Mouse (Mus musculus) olfactory bulb, adult 2 months (tissue): ENCODE measurements around the gene Slc46a1. TPM values are rescaled to one million over a fixed set of nuclear protein-coding genes. Genes with fewer than 3 reads are reported as not detected.

ENCODE experiments used
- H3K27ac ChIP-seq: fragments of 200-500 bp; 2 replicates; pipeline ENCODE4 v1.5.1; 2012; ENCODE audit warnings: low read depth, low read length; ENCODE audit not compliant: insufficient read depth
- H3K4me1 ChIP-seq: fragments of 200-500 bp; 2 replicates; pipeline ENCODE4 v1.6.1; 2012; ENCODE audit warnings: low read length; ENCODE audit not compliant: control insufficient read depth, insufficient read depth
- H3K4me3 ChIP-seq: fragments of 200-500 bp; 2 replicates; pipeline ENCODE4 v1.5.1; 2012; ENCODE audit warnings: mild to moderate bottlenecking, low read depth, low read length, moderate library complexity; ENCODE audit not compliant: insufficient read depth
- CTCF ChIP-seq: fragments of 200-500 bp; IDR thresholded peaks from 2 replicates; pipeline ENCODE4 v1.5.1; 2012; ENCODE audit warnings: low read depth, mild to moderate bottlenecking, low read length, moderate library complexity; ENCODE audit not compliant: insufficient read depth
- POLR2A ChIP-seq: fragments of 200-500 bp; IDR thresholded peaks from 2 replicates; pipeline ENCODE4 v1.6.1; 2012; ENCODE audit warnings: mild to moderate bottlenecking, low read depth, low read length, moderate library complexity; ENCODE audit not compliant: insufficient read depth
- WGBS: fragments of 180-500 bp; shearing (Covaris S2); methylation state at CpG from one replicate; pipeline ENCODE4 v1.1.7; 2018; 5-methylcytosine and 5-hydroxymethylcytosine counted together
- polyA plus RNA-seq: library from polyadenylated mRNA; stranded (reverse); fragments of >200 nt; gene quantifications from 2 replicates; pipeline ENCODE4 v1.2.4, GENCODE M21; 2012; ENCODE audit warnings: low replicate concordance; ENCODE audit not compliant: missing spikeins, insufficient read depth, insufficient read length

Slc46a1 gene
- polyA plus RNA-seq, 1 experiment: not detected

GRCm38 (mm10) chr11:78428309-78428708 is 37.2 kb upstream of the Slc46a1 start:
- no peak overlapping the region for H3K4me3 ChIP-seq
- WGBS: 76% methylated on average over 5 of the region's 5 CpGs
- H3K27ac ChIP-seq: no peak overlapping the region
- no peak for TF ChIP-seq POLR2A
- no peak for TF ChIP-seq CTCF
- H3K4me1 ChIP-seq: 0 out of 2 replicates have a peak, but pooled peaks cover 2% of the 10 kb centered on the region

- 65% methylated on average over 11 of the region's 11 CpGs for WGBS
- TF ChIP-seq POLR2A: no peak
- no peak for TF ChIP-seq CTCF
These were observed 35.2 kb upstream of the Slc46a1 start for GRCm38 (mm10) chr11:78430195-78430878.

GRCm38 (mm10) chr11:78431176-78431575 is 34.3 kb upstream of the Slc46a1 start:
- Histone ChIP-seq H3K27ac (no peak overlapping the region), H3K4me1 (peaks cover 3% of the 10 kb centered on the region; the same call in 1 of the 2 replicates), H3K4me3 (no peak overlapping the region)
- TF ChIP-seq POLR2A: no peak
- no peak for TF ChIP-seq CTCF
- WGBS: 90% methylated on average over 10 of the region's 10 CpGs

More at GRCm38 (mm10) chr11:78430195-78430878, 35.2 kb upstream of the Slc46a1 start:
- H3K27ac ChIP-seq: no peak overlapping the region
- H3K4me3 ChIP-seq: no peak overlapping the region
- H3K4me1 ChIP-seq: no peaks in the 10 kb centered on the region

- TF ChIP-seq POLR2A (no peak), CTCF (no peak)
- Histone ChIP-seq H3K27ac (no peak overlapping the region), H3K4me1 (peaks cover 3% of the 10 kb centered on the region; the same call in 1 of the 2 replicates), H3K4me3 (no peak overlapping the region)
- WGBS: 88% methylated on average over 4 of the region's 4 CpGs
These were observed 31.4 kb upstream of the Slc46a1 start for GRCm38 (mm10) chr11:78434052-78434451.

GRCm38 (mm10) chr11:78435776-78436349 is 29.6 kb upstream of the Slc46a1 start:
- WGBS: 19% methylated on average over 19 of the region's 19 CpGs
- Histone ChIP-seq H3K4me1 (peaks cover 3% of the 10 kb centered on the region; the same call in 1 of the 2 replicates), H3K27ac (no peak overlapping the region), H3K4me3 (no peak overlapping the region)
- TF ChIP-seq POLR2A (no peak), CTCF (peak; percentile 59; the same call in 1 of the 2 replicates)

- no peak overlapping the region for H3K27ac ChIP-seq
- WGBS: 97% methylated on average over 7 of the region's 7 CpGs
These were observed 28.3 kb upstream of the Slc46a1 start for GRCm38 (mm10) chr11:78437182-78437581.

GRCm38 (mm10) chr11:78438399-78438930 is 27.0 kb upstream of the Slc46a1 start:
- TF ChIP-seq POLR2A (no peak), CTCF (no peak)
- 82% methylated on average over 3 of the region's 3 CpGs for WGBS
- no peak overlapping the region for H3K27ac ChIP-seq
- H3K4me3 ChIP-seq: no peak overlapping the region
- peaks cover 3% of the 10 kb centered on the region; the same call in 1 of the 2 replicates for H3K4me1 ChIP-seq

More at GRCm38 (mm10) chr11:78437182-78437581, 28.3 kb upstream of the Slc46a1 start:
- Histone ChIP-seq H3K4me3 (no peak overlapping the region), H3K4me1 (peaks cover 3% of the 10 kb centered on the region; the same call in 1 of the 2 replicates)
- TF ChIP-seq POLR2A (no peak), CTCF (no peak)

- H3K4me3 ChIP-seq: no peak overlapping the region
- no peaks in the 10 kb centered on the region for H3K4me1 ChIP-seq
- no peak for TF ChIP-seq POLR2A
- no peak for TF ChIP-seq CTCF
- no peak overlapping the region for H3K27ac ChIP-seq
- 86% methylated on average over 5 of the region's 5 CpGs for WGBS
These were observed 22.4 kb upstream of the Slc46a1 start for GRCm38 (mm10) chr11:78443115-78443514.

- WGBS: 86% methylated on average over 3 of the region's 3 CpGs
- TF ChIP-seq POLR2A: no peak
- no peak for TF ChIP-seq CTCF
- Histone ChIP-seq H3K27ac (no peak overlapping the region), H3K4me1 (peaks cover 3% of the 10 kb centered on the region; the same call in 1 of the 2 replicates), H3K4me3 (no peak overlapping the region)
These were observed 18.3 kb upstream of the Slc46a1 start for GRCm38 (mm10) chr11:78447168-78447567.
